Mouse (Mus musculus) heart, adult 2 months (tissue): ENCODE data around the gene Foxo1. TPM values are rescaled to one million over a fixed set of nuclear protein-coding genes. Genes with fewer than 3 reads are reported as not detected.

Experiments
- DNase-seq, 2 experiments: peaks; one replicate each; pipeline ENCODE4 v3.0.0; 2021
- H3K27ac ChIP-seq: fragments of 200-600 bp; 2 replicates; pipeline ENCODE4 v1.8.1; 2022
- H3K27me3 ChIP-seq: fragments of 200-500 bp; 2 replicates; pipeline ENCODE4 v1.6.1; 2012; ENCODE audit warnings: mild to moderate bottlenecking, low read length, inconsistent platforms, mixed read lengths; ENCODE audit not compliant: control insufficient read depth, insufficient read depth
- H3K36me3 ChIP-seq: fragments of 200-500 bp; 2 replicates; pipeline ENCODE4 v1.6.1; 2012; ENCODE audit warnings: low read length, inconsistent platforms; ENCODE audit not compliant: control insufficient read depth, insufficient read depth
- H3K4me1 ChIP-seq: fragments of 200-500 bp; 2 replicates; pipeline ENCODE4 v1.6.1; 2011; ENCODE audit warnings: low read length; ENCODE audit not compliant: control insufficient read depth, insufficient read depth
- H3K4me3 ChIP-seq: fragments of 200-600 bp; 2 replicates; pipeline ENCODE4 v1.8.1; 2022
- H3K79me2 ChIP-seq: fragments of 200-500 bp; replicated peaks from 2 replicates; pipeline ENCODE4 v1.6.1; 2012; ENCODE audit warnings: mild to moderate bottlenecking, inconsistent platforms, low read length, moderate library complexity, mixed read lengths; ENCODE audit not compliant: control insufficient read depth, insufficient read depth
- H3K9ac ChIP-seq: fragments of 200-500 bp; 2 replicates; pipeline ENCODE4 v1.6.1; 2012; ENCODE audit warnings: low read depth, mild to moderate bottlenecking, control low read depth, inconsistent platforms, low read length, mixed read lengths
- CTCF ChIP-seq: fragments of 200-600 bp; IDR thresholded peaks from 2 replicates; pipeline ENCODE4 v1.8.1; 2022; ENCODE audit warnings: antibody characterized with exemption, mild to moderate bottlenecking, moderate library complexity
- EP300 ChIP-seq: fragments of 200-500 bp; IDR thresholded peaks from 2 replicates; pipeline ENCODE4 v1.6.1; 2011; ENCODE audit warnings: low read depth, low read length, control low read depth; ENCODE audit not compliant: insufficient read depth
- POLR2A ChIP-seq: fragments of 200-500 bp; IDR thresholded peaks from 2 replicates; pipeline ENCODE4 v1.6.1; 2011; ENCODE audit warnings: mild to moderate bottlenecking, low read depth, low read length, control low read depth; ENCODE audit not compliant: insufficient read depth
- WGBS: fragments of 180-500 bp; shearing (Covaris S2); methylation state at CpG from one replicate; pipeline ENCODE4 v1.1.7; 2018; 5-methylcytosine and 5-hydroxymethylcytosine counted together
- intact Hi-C: fragments of 180-260 bp; cut with DNase I; formaldehyde crosslinking; loops from one replicate; pipeline ENCODE4 v1.15.1; 2025
- polyA plus RNA-seq: library from polyadenylated mRNA; depleted of rRNA; stranded (reverse); fragments of >200 nt; gene quantifications from 2 replicates; pipeline ENCODE4 v1.2.3, GENCODE M21; 2012
- total RNA-seq, 2 experiments: library from RNA; stranded (reverse); gene quantifications; 2 replicates each; pipeline ENCODE4 v1.2.3; 2021

Foxo1 gene
- total and polyA plus RNA-seq, 3 experiments, result 7.7 to 12.9 (median 12.2) TPM

DNA sequence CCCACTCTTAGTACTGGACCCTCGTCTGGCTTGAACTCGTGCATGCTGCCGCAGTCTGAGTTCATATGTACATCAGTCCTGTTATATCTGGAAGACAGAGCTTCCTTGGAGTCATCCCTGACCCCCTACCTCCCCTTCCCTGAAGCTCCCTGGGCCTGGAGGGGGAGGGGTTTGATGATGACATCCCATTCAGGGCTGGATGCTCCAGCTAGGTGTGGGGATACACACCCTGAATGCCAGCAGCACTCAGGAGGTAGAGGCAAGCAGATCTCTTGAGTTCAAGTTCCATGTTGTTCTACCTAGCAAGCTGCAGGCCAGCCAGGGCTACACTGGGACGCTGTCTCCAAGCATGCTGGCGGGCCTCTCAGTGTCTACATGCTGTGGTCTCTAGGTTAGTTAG lies 56.9 kb downstream of the Foxo1 start:
- Histone ChIP-seq H3K27me3 (no peaks in the 10 kb centered on the region), H3K4me3 (no peak overlapping the region), H3K36me3 (peaks cover 4% of the 10 kb centered on the region), H3K27ac (no peak overlapping the region), H3K79me2 (peaks cover 4% of the 10 kb centered on the region), H3K9ac (no peak overlapping the region), H3K4me1 (peaks cover 21% of the 10 kb centered on the region)
- no peak for DNase-seq
- 97% methylated on average over 5 of the region's 5 CpGs for WGBS
- intact Hi-C loops, result no loop called here
- TF ChIP-seq CTCF (no peak), POLR2A (no peak), EP300 (no peak)

- peaks cover 3% of the 10 kb centered on the region for H3K79me2 ChIP-seq
- no peaks in the 10 kb centered on the region for H3K27me3 ChIP-seq
- no peak overlapping the region for H3K9ac ChIP-seq
- no peak overlapping the region for H3K27ac ChIP-seq
- peaks cover 17% of the 10 kb centered on the region for H3K4me1 ChIP-seq
- no peak overlapping the region for H3K4me3 ChIP-seq
- intact Hi-C loops, result no loop called here
- TF ChIP-seq POLR2A (no peak), EP300 (no peak), CTCF (no peak)
- DNase-seq, result no peak
- WGBS, result 80% methylated on average over 6 of the region's 6 CpGs
- peaks cover 8% of the 10 kb centered on the region for H3K36me3 ChIP-seq
Measured at GRCm38 (mm10) chr3:52326687-52327086, 58.6 kb downstream of the Foxo1 start.

GRCm38 (mm10) chr3:52327146-52327545 lies 59.0 kb downstream of the Foxo1 start:
- H3K4me1 ChIP-seq, result peaks cover 14% of the 10 kb centered on the region
- no peak for DNase-seq
- peaks cover 3% of the 10 kb centered on the region for H3K79me2 ChIP-seq
- H3K4me3 ChIP-seq, result no peak overlapping the region
- H3K27me3 ChIP-seq, result no peaks in the 10 kb centered on the region
- intact Hi-C loops, result no loop called here
- no peak overlapping the region for H3K27ac ChIP-seq
- H3K9ac ChIP-seq, result no peak overlapping the region
- TF ChIP-seq CTCF, result no peak
- TF ChIP-seq EP300, result no peak
- no peak for TF ChIP-seq POLR2A
- H3K36me3 ChIP-seq, result peaks cover 4% of the 10 kb centered on the region
- WGBS, result 63% methylated on average over 13 of the region's 13 CpGs

GRCm38 (mm10) chr3:52331709-52332108 lies 63.6 kb downstream of the Foxo1 start:
- H3K36me3 ChIP-seq, result peaks cover 4% of the 10 kb centered on the region
- DNase-seq, result no peak
- intact Hi-C loops, result no loop called here

DNA sequence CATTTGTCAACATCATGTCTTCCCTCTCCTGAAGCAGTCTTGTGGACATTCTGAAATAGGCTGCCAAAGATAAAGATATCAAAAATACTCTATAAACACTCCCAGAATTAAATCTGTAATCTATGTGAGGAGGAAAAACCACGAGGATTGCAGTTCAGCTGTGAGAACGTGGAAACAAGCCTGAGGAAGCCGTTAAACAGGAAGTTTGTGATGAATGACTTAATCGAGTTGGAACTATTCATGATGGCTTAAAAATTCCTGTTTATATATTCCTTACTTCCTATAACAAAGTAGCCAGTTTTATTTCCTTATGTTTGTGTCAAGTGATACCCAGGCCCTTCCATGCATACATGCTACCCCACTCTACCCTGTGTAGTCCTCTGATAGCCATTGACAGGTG lies 70.6 kb downstream of the Foxo1 start:
- H3K4me1 ChIP-seq, result peaks cover 42% of the 10 kb centered on the region
- H3K79me2 ChIP-seq, result peaks cover 9% of the 10 kb centered on the region
- DNase-seq, result no peak
- no peak overlapping the region for H3K27ac ChIP-seq
- intact Hi-C loops, result no loop called here
- WGBS, result 33% methylated on average over 4 of the region's 4 CpGs
- H3K9ac ChIP-seq, result no peak overlapping the region
- TF ChIP-seq POLR2A, result no peak
- TF ChIP-seq EP300, result no peak
- TF ChIP-seq CTCF, result no peak
- H3K36me3 ChIP-seq, result peaks cover 19% of the 10 kb centered on the region
- no peaks in the 10 kb centered on the region for H3K27me3 ChIP-seq
- H3K4me3 ChIP-seq, result no peak overlapping the region

More at GRCm38 (mm10) chr3:52331709-52332108, 63.6 kb downstream of the Foxo1 start:
- 50% methylated on average over 1 of the region's 1 CpGs for WGBS
- Histone ChIP-seq H3K27ac (no peak overlapping the region), H3K9ac (no peak overlapping the region), H3K4me3 (no peak overlapping the region), H3K79me2 (peaks cover 5% of the 10 kb centered on the region), H3K4me1 (peaks cover 21% of the 10 kb centered on the region), H3K27me3 (no peaks in the 10 kb centered on the region)
- TF ChIP-seq CTCF, result no peak
- TF ChIP-seq POLR2A, result no peak
- no peak for TF ChIP-seq EP300

DNA sequence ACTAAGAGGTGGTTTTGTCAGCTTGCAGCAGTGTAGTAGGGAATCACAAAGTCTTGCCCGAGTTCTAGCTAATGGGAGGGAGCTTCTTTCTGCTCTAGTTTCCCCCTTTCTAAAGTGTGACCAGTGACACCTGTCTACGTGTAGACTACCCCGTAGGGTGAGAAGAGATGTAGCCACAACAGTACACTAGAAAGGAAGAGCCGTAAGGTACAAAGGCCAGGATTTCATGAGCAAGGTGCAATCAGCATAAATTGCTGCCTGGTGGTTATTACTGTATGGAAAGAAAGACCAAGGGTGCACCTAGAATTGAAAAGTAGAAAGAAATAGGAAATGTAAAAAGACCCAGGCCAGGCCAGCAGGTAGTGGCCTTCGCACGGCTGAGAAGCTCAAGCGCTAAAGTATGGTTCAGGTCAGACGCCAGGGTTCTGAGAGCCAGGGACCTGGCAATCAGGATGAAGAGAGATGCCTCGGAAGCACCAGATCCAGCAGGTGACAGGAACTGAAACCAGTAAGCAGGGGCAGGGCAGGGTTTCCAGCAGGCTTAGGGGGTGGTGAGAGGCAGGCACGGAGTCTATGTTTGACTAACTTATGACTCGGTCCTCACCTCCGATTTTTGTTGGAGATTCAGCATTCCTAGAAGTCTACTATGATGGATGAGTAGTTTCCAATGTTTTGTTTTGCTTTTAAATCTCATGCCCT lies 72.3 kb downstream of the Foxo1 start:
- no peak overlapping the region for H3K4me3 ChIP-seq
- peaks cover 41% of the 10 kb centered on the region for H3K4me1 ChIP-seq
- no peak overlapping the region for H3K9ac ChIP-seq
- DNase-seq, result no peak
- peaks cover 11% of the 10 kb centered on the region for H3K79me2 ChIP-seq
- H3K27me3 ChIP-seq, result no peaks in the 10 kb centered on the region
- 80% methylated on average over 12 of the region's 12 CpGs for WGBS
- TF ChIP-seq EP300 (no peak), POLR2A (no peak), CTCF (no peak)
- no peak overlapping the region for H3K27ac ChIP-seq
- peaks cover 19% of the 10 kb centered on the region for H3K36me3 ChIP-seq
- intact Hi-C loops, result loop anchor here (5.0 kb wide), 1 partner anchor 73 kb away; the partner anchor contains the start of gene Foxo1
